Mouse (Mus musculus): Measurements from ENCODE around the gene Gm49387.

Gm49387 gene

DNA sequence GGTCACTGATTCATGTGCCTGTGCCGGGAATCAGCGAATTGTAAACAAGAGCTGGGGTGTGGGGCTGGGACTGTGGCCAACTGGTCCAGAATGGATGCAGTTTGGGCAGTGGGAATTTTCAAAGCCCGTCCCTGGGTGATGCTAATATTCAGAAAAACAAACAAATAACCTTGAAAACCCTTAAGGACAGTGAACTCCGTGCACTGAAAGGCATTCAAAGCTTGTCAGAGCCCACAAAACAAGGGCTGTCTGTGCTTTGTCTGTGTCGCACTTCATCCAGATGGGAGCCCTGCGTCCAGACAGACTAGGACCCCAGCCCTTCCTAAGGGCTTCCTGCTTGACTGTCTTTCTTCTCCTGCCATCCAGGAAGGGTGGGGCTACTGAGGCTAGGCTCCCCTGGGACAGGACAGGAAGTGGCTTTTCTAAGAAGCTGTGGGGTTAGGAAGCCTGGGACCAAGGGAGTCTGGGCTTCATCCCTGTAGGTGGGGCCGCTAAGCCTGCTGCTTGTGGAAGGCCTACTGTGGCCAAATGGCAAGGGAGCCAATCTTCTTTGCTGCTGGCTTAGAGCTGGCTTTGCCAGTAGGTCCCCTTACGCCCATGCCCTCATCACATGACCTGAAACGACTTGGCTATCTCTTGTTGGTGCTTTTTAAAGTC is 22.0 kb upstream of the Gm49387 start:
- in situ Hi-C loops (cut with MboI, MseI): no loop called here

DNA sequence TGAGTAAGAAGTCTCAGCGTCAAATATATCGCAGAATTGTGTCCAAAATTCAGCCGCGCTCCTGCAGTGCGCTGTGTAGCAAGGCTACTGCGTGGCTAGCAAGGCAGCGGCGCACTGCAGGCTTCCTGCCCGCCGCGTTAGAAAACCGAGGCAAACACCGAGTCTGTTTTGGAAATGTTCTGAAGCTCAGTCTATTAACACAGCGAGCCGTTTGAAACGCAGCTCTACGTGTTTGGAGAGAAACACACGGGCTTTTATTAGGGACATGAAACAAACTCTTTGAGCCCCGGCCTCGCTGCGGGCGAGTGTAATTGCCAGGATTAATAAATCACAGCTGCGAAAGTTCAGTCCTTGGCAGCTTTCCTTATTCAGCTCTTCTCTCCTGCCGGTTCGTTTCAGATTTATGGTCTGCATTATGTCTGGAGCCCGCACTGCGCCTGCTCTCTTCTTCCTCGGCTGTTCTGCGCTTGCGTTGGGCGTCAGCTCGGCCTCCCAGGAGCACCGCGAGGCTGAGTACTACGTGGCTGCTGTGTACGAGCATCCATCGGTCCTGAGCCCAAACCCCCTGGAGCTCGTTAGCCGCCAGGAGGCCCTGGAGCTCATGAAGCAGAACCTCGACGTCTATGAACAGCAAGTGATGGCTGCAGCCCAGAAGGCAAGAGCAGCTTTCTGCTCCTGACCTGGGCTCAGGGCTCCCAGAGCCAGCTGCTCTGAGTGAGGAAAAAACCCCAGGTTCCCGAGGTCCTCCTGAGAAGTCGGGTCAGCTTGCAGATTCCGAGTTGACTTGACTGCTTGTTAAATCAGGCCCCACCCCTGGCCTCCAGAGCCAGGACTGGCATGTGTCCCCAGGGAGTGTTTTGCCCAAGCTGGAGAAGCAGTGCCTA is 21.2 kb upstream of the Gm49387 start:
- in situ Hi-C loops (cut with MboI, MseI): no loop called here

DNA sequence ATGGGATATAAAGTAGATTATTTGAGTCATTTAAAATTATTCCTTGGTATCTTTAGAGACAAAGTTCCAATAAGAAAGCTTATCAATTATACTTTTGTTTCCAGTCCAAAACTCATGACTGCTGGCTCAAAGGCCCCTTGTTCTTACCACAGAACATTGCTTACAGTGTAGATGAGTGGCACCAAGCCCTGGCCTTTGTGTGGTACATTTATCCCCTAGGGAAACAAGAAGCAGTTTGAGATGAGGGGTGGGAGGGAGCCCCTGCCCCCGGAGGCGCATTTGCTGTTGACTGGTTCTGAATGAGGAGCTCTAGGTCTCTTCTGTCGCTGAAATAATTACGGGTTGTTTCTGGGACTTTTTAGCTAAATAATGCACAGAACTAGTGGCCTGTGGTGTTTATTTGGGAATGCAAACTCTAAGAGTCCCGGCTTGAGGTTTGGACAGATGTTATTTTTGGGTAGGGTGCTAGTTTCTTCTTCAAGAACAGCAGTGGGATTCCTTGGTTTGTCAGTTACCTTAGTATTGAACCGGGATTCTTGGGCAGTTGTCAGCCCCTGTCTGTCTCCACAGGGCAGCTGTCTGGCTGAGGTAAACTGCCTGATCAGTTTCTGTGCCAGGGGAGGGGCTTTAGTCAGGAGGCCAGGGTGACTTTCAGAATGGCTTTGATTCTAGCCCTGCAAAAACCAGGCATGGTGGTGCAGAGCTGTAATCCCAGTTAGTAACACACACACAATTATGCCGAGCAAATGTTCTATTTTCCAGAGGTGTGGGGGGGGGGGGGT is 19.8 kb upstream of the Gm49387 start:
- in situ Hi-C loops (cut with MboI, MseI): no loop called here

DNA sequence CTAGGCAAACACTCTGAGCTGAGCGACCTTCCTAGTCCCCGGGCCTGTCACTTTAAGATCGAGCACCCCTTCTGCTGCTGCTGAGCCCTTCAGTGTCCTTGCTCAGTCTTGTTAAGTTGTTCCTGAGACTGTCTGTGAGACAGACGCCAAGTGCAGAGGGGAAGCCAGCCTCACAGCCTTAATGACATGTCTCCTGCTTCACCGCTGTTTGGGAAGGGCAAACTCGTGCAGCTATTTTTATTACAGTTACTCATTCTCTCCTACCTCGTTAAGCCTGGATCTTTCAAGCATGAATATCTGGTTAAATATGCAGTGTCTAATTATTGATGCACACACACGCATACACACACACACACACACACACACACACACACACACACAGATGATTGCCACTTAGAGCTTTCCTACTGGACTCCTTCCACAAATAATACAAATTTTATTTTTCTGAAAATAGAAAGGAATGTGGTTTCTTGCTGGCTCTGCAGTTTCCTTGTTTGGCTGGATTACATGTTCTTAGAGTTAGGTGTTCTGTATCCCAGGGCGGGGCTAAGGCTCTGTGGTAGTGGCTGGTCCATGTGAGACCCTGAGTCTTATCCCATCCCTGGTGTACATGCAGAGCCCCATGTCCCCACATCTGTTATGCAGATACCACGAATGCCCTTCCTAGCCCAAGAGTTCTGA is 19.0 kb upstream of the Gm49387 start:
- in situ Hi-C loops (cut with MboI, MseI): no loop called here

DNA sequence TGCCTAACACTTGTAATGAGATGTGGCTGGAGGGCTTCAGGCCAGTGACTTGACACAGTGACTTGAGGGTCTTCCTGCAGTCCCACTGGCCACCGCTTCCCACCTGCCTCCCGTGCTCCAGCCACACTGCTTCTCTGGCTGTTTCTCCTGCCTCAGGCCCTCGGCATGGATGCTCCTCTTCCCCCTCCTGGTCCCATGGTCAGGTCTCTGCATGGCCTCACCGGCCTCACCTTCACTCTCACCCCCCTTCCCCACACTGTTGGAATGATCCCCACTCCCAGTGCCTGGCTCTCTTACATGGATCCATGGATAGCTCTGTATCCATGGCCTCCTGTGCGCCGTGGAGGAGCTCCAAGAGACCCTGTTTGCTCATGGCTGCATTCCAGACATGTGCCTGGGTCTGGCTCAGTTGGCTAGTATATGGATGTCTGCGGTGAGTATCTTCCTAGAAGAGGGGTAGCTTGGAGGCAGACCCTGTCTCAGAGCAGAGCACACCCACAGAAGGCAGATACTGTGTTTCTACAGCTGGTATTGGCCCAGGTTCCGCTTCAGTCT is 17.5 kb upstream of the Gm49387 start:
- in situ Hi-C loops (cut with MboI, MseI): no loop called here

DNA sequence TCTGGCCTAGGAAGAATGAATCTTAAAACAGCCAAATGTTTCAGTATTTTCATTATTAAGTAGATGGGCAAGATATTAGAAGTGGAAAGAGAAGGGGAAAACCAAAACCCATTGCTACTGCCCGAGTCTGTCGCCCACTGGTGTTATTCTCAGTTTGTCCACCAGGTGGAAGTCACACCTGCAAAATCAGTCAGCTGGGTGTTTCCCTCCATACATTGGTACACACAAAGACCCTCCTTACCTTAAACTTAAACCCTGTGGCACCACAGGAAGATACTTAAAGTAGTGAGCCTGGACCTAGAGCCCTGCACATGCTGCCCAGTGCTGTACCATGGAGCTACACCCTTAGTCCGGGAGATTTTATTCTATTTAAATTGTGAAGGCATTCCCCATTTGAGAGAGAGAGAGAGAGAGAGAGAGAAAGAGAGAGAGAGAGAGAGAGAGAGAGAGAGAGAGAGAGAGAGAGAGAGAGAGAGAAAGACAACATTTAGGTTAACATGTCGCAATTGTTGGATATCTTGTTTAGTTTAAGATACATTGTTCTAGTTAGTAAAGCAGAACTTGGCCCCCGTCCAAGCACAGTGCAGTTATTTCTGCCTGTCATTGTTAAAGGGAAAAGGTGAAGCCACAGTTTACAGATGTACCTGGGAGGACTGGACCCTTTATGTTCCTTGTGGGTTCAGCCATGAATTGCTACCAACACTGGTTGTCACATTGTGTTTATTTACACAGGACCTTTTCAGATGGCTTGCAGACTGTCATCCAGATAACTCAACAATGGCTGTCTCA is 16.4 kb upstream of the Gm49387 start:
- in situ Hi-C loops (cut with MboI, MseI): no loop called here

DNA sequence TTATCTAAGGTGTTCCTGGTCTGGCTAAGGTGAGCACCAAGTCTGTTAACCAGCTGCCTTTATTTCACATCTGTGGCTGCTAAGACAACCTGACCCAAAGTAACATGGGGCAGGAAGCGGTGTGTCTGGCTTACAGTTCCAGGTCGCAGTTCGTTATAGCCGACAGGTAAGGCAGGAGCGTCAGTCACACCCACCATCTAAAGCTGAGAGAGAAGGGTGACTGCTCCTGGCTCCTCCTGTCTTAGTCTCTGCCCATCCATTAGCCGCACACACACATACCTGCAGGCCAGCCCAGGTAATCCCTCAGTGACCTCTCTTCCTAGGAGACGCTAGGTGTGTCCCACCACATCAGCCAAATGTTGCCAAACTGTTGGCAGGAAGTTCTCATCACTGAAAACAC is 15.7 kb upstream of the Gm49387 start:
- in situ Hi-C loops (cut with MboI, MseI): no loop called here

DNA sequence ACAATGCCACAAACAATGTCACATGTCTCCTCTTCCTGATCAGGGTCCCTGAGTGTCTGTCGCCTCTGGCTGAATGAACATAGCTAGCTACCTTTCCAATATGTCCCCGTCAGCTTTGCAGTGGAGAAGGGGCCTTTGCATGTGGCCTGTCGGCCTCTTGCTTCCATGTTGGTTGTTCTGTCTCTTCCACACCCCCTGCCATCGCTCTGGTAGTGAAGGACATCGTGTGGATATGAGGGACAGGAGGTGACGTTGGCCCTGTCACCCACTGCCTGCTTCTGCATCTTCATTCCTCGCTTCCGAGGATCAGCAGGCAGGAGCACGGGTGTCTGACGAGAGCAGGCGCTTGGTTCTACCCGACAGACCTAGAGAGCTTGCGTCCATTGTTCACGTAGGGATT is 14.7 kb upstream of the Gm49387 start:
- in situ Hi-C loops (cut with MboI, MseI): no loop called here

DNA sequence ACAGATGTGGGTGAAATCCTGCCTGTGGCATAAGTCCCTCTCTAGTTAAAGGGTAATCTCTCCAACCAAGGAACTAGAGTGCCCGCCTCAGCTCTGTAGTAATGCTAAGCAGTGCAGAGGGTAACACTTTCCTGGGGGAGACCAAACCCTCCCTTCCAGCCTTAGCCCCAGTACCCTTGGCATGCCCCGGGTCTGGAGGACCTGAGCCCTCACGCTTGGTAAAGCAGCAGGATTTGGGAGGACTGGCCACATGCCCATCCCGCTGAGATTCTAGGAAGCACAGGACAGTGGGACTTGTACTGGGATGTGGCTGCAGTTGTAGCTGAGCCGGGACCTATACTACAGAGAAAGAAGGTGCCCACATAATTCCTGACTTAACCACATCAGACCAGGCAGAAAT is 14.1 kb upstream of the Gm49387 start:
- in situ Hi-C loops (cut with MboI, MseI): no loop called here

DNA sequence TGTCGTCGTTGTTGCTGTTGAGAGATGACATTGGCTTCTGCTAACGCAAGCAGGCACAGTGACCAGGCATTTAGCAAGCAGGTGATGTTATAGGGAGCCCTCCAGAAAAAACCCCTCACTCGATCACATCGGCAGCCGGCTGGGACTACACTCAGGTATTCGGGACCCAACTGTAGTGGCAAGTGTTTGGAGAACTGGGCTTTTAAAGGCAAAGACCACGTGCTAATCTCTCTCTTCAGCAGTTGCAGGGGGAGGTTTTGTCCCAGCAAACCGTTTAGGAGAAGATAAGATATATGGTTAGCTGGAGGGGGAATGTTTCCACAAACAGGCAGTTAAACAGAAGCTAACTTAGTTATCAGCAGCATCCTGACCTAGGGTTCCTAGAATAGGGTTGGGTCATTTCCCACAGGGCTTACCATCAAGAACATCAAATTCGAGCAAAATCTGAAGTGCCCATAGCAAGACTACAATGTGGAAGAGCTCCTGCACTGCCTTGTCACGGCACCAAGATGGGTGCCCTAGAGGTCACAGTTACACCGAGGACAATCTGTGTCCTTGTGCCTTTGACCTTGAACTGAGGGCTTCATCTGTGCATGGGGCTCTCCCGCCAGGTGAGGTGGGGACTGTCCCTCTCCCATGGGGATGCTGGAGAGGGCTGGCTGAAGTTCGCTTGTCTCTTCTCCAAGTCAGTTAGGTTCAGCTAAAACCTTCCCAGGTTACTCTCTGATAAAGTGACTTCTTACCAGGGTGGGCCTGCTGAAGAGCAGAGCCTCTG is 12.6 kb upstream of the Gm49387 start:
- in situ Hi-C loops (cut with MboI, MseI): no loop called here

DNA sequence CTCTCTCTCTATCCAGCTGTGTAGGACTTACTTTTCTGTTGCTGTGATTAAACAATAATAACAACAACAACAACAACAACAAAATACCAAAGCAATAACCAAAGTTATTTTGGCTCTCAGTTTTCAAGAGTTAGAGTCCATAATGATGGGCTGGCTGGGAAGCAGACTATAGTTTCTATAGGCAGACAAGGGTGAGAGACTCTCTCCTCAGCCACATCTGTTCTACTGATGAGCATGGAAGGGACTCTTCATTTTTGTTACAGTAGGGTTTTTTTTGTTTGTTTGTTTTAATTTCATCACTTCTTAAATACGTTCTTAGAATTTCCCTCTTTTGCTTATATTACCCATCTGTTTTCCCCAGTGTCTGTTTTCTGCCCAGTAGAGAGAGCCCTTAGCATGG is 11.9 kb upstream of the Gm49387 start:
- in situ Hi-C loops (cut with MboI, MseI): no loop called here

DNA sequence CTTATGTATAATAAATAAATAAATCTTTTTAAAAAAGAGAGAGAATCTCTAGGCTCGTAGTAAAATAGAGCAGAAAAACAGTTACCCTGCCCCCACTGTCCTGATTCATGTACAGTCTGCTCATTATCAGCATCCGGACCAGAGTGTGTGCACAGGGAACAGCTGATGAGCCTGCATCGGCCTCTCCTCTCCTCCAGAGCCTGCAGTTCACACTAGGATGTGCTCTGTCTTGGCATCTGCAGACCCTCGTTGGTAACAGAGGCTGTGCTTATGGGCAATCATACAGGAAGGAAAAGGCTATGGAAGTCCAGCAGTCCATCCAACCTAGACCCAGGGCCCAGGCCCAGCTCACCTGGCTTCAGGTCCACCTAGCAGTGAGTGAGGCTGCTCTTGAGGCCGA is 11.4 kb upstream of the Gm49387 start:
- in situ Hi-C loops (cut with MboI, MseI): no loop called here

DNA sequence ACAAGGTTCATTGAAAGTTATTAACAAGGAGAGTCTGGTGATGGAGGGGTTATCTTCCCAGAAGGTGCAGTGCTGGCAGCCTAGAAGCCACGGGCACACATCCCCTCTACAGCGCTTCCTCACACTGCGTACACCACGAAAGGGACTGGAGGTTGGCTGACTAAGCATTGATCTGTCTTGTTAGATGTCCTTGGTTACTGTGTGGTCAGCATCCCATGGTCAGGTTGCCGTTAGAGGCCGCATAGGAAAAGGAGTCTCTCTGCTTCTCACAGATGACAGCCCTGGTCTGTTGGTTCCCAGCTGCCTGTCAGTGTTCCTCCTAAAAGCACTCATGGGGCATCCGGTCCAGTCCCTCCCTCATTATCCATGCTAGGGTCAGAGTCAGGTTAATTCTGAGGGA is 10.5 kb upstream of the Gm49387 start:
- in situ Hi-C loops (cut with MboI, MseI): no loop called here

DNA sequence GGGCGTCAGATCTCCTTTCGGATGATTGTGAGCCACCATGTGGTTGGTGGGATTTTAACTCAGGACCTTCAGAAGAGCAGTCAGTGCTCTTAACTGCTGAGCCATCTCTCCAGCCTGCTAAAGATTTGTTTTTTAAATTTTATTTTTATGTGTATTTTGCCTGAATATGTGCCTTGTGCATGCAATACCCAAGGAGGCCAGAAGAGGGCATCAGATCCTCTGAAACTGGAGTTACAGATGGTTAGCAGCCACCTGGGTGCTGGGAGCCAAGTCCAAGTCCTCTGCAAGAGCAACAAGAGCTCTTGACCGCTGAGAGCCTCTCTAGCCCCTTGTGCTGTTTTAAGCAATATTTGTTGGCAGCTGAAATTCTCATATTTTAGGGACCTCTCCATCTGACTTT is 9.7 kb upstream of the Gm49387 start:
- in situ Hi-C loops (cut with MboI, MseI): no loop called here

DNA sequence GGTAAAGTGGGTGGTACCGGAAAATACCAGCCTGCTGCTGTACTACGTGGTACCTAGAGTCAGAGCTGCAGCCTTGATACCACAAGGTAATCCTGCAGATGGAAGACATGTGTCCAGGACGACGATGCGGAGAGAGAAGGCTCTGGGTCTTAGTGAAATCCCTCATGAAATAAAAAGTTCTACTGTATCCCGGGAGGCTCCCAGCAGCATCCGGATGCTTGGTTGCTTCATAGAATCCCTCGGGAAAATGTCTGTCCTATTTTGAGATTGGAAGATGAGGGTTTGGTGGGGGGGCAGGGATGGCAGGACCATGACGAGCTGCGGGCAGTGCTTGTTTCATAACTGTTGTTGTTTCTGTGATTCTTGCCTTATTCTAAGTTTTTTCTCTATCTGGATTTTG is 7.3 kb upstream of the Gm49387 start:
- in situ Hi-C loops (cut with MboI, MseI): loop anchor here (5.0 to 10.0 kb wide), 3 partner anchors 149 to 507 kb away; partner anchors contain the start of gene Ncoa4

DNA sequence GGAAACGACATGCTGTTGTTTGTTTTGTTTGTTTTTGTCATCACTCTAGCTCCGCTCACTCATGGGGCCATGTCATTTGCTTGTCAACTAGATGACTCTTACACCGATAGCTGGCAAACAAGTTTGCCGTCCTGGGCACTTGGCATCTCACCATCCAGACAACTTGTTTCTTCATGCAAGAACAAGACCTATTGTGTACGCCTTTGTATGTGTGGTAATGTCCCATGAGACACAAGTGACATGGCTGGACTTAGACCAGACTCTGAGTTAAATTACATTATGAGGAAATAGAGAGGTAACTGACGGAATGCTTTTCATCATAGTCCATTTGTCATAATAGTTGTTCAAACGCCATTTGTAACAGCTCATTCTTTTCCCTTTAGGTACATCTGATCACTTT is 5.2 kb upstream of the Gm49387 start:
- in situ Hi-C loops (cut with MboI, MseI): loop anchor here (5.0 to 10.0 kb wide), 3 partner anchors 151 to 509 kb away; partner anchors contain the start of gene Ncoa4

DNA sequence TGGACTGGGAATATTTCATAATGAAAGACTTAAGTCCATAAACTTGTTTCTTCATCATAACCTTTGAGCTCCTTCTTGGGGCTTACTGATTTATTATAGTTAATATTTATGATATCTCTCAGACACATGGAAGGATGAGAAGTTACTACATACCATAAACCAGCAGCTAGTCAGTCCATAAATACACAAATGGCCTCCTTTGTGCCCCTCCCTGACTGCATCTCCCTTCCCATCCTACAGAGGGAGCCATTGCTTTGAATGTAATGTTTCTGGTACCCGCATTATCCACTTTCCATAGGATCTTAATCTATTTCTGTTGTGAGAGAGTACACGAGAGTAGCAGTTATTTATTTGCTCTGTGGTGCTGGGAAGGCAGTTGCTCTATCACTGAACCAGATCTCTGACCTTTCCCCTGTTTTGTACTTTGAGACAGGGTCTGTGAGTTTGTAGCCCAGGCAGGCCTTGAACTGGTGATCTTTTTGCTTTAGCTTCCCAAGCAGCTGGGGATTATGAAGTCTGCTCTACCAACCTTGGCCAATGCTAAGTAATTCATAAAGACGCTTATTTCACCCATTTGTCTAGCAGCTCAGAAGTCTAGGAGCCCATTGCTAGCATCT is 4.4 kb upstream of the Gm49387 start:
- in situ Hi-C loops (cut with MboI, MseI): loop anchor here (5.0 to 10.0 kb wide), 3 partner anchors 152 to 510 kb away; partner anchors contain the start of gene Ncoa4

DNA sequence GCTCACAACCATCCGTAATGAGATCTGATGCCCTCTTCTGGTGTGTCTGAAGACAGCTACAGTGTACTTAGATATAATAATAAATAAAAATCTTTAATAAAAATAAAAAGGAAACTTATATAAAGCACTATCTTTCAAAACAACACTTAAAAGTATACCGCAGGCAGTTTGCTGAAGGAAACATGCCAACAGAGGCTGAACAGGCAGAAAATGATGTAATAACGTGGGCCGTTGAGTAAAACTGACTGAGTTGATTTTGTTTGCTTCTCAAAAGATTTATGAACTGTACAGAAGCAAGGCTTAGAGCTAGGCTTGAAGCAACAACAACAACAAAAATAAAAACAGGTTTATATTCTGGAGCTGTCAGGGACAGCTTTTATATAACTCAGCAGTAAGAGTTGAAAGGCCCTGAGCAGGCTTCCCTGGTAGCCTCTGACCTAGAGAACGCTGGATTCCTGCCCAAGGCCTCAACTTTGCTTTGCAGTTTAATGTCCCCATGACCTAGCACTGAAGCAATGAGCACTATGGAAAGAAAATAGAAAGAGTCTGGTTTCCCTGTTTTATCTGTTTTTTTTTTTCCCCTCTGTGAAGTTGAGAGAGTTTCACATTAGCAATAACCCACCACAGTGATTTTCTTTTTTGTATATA is 3.6 kb upstream of the Gm49387 start:
- in situ Hi-C loops (cut with MboI, MseI): loop anchor here (10.0 kb wide), 2 partner anchors 430 to 510 kb away; partner anchors contain the start of gene Ncoa4
